Mouse (Mus musculus): ENCODE data around the gene Slc39a11. TPM values are rescaled to one million over a fixed set of nuclear protein-coding genes. Genes with fewer than 3 reads are reported as not detected.

Slc39a11 gene
- polyA plus RNA-seq, 1 experiment from 2014 or later: 17.8 TPM

DNA sequence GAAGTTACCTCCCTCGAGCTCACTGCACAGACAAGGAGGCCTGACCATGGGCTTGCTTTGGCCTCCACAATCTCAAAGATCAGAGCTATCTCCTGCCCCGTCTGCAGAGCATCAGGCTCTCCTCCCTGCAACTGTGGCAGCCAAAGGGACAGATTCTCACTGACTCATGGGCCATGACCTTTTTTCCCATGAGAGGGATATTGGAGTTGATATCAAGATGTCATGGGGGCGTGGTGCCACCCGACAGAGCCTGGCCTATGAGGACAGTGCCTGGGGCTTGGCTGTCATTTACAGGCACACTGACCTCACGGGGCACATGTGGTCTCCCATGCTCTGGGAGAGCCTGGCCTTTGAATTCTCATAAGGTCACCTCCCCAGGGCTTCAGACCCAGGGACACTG is 346.7 kb downstream of the Slc39a11 start:
- 0 out of 2 replicates have a peak, but pooled peaks cover 2% of the 10 kb centered on the region for H3K4me1 ChIP-seq (ENCODE audit: control insufficient read depth, insufficient read depth, low read length)
- no peak for DNase-seq (ENCODE audit: low spot score, missing footprints)
- H3K9ac ChIP-seq (ENCODE audit: low read length): no peak overlapping the region
- no peak overlapping the region for H3K4me3 ChIP-seq (ENCODE audit: low read depth, low read length)
- H3K9me3 ChIP-seq (ENCODE audit: control insufficient read depth, low read length): no peaks in the 10 kb centered on the region
- no peaks in the 10 kb centered on the region for H3K27me3 ChIP-seq (ENCODE audit: control insufficient read depth, insufficient read depth, low read length)
- no peaks in the 10 kb centered on the region for H3K36me3 ChIP-seq (ENCODE audit: control insufficient read depth, insufficient read depth, low read length)
- H3K4me2 ChIP-seq: no peak overlapping the region
- WGBS: 85% methylated on average over 5 of the region's 5 CpGs
- ATAC-seq (ENCODE audit: low FRiP score): no peak
- H3K27ac ChIP-seq (ENCODE audit: low read depth, low read length): no peak overlapping the region

DNA sequence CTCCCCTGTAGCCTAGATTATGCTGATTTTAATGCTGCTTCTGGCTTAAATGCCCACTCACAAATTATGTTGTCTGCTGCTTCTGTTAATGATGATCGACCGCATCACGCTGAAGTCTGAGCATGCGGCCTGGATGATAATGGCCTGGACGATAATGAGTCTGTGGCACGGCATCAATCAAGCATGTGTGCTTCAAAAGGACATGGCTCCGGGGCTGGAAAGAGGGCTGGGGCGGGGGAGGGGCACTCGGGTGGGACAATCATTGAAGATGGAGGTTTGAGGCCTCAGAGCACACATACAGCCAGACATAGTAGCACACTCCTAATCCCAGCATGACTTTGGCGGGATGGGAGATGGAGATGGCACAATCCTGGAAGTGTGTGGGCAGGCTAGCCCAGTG is 350.4 kb downstream of the Slc39a11 start:
- Histone ChIP-seq H3K4me2 (no peak overlapping the region), H3K4me3 (ENCODE audit: low read depth, low read length) (no peak overlapping the region), H3K4me1 (ENCODE audit: control insufficient read depth, insufficient read depth, low read length) (peaks cover 2% of the 10 kb centered on the region; the same call in 1 of the 2 replicates), H3K27me3 (ENCODE audit: control insufficient read depth, insufficient read depth, low read length) (no peaks in the 10 kb centered on the region), H3K9me3 (ENCODE audit: control insufficient read depth, low read length) (no peaks in the 10 kb centered on the region), H3K9ac (ENCODE audit: low read length) (no peak overlapping the region), H3K36me3 (ENCODE audit: control insufficient read depth, insufficient read depth, low read length) (no peaks in the 10 kb centered on the region), H3K27ac (ENCODE audit: low read depth, low read length) (peak overlapping the region; percentile 31; the same call in 1 of the 2 replicates)
- ATAC-seq (ENCODE audit: low FRiP score): 0 out of 2 replicates have a peak, but pooled peaks have one; percentile 8
- WGBS: 80% methylated on average over 10 of the region's 10 CpGs
- DNase-seq (ENCODE audit: low spot score, missing footprints): peak; percentile 82

DNA sequence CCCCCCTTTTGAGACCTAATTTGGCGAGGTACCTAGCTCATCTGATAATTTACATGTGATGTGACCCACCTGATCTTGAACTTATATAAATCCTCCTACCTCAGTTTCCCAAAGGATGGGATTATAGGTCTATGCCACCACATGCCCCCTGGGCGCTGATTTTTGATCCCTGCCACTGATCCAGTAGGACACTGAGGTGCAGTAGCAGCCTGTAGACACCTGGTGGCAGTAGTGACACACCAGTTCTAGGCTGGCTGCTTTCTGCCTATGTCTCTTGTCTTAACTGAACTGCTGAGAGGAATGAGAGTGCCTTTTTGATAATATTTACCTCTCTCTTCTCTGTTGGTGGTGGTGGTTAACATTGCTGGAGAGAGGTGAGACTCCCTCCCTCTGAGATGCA is 352.1 kb downstream of the Slc39a11 start:
- Histone ChIP-seq H3K4me1 (ENCODE audit: control insufficient read depth, insufficient read depth, low read length) (peaks cover 4% of the 10 kb centered on the region; the same call in 1 of the 2 replicates), H3K4me2 (no peak overlapping the region), H3K9me3 (ENCODE audit: control insufficient read depth, low read length) (no peaks in the 10 kb centered on the region), H3K4me3 (ENCODE audit: low read depth, low read length) (no peak overlapping the region), H3K27me3 (ENCODE audit: control insufficient read depth, insufficient read depth, low read length) (no peaks in the 10 kb centered on the region; the same call in 1 of the 2 replicates), H3K9ac (ENCODE audit: low read length) (no peak overlapping the region), H3K27ac (ENCODE audit: low read depth, low read length) (no peak overlapping the region), H3K36me3 (ENCODE audit: control insufficient read depth, insufficient read depth, low read length) (no peaks in the 10 kb centered on the region)
- peak; percentile 97 for DNase-seq (ENCODE audit: low spot score, missing footprints)
- peak; percentile 23 for ATAC-seq (ENCODE audit: low FRiP score)
- WGBS: 13% methylated on average over 2 of the region's 2 CpGs

DNA sequence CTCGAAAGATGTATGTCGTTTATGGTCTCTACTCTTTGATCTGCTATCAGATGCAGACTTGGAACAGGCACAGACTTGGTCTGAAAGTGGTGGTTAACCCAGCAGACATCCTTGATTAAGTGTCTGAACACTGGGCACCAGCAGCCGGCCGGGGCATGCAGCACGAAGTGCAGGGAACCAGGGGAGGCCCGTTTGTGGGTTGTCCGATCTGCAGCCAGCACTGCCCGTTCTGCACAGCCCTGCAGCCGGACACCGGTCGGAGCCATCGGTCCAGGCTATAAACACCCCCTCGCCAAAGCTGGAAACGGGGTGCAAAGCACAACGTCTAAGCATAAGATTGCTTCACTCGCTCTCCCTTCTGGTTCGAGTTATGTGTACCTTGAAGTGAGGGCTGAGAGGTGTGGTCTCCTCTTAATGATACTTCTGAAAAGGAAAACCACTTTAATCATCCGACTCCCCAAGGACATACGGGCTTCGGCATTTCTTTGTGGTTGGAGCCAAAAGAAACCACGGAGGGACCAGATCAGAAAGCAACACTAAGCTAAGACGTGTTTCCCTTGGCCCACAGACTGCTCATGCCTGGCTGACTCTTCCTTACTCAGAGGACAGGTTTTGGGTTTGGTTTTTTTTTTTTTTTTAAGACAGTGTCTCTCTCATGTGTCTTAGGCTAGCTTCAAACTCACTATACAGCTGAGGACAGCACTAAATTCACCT is 352.8 kb downstream of the Slc39a11 start:
- no peak overlapping the region for H3K4me2 ChIP-seq
- no peaks in the 10 kb centered on the region for H3K36me3 ChIP-seq (ENCODE audit: control insufficient read depth, insufficient read depth, low read length)
- no peaks in the 10 kb centered on the region; the same call in 1 of the 2 replicates for H3K27me3 ChIP-seq (ENCODE audit: control insufficient read depth, insufficient read depth, low read length)
- no peak for DNase-seq (ENCODE audit: low spot score, missing footprints)
- H3K4me1 ChIP-seq (ENCODE audit: control insufficient read depth, insufficient read depth, low read length): peaks cover 6% of the 10 kb centered on the region; the same call in 1 of the 2 replicates
- no peaks in the 10 kb centered on the region for H3K9me3 ChIP-seq (ENCODE audit: control insufficient read depth, low read length)
- no peak overlapping the region for H3K4me3 ChIP-seq (ENCODE audit: low read depth, low read length)
- no peak overlapping the region for H3K27ac ChIP-seq (ENCODE audit: low read depth, low read length)
- WGBS: 92% methylated on average over 22 of the region's 22 CpGs
- ATAC-seq (ENCODE audit: low FRiP score): no peak
- H3K9ac ChIP-seq (ENCODE audit: low read length): no peak overlapping the region

DNA sequence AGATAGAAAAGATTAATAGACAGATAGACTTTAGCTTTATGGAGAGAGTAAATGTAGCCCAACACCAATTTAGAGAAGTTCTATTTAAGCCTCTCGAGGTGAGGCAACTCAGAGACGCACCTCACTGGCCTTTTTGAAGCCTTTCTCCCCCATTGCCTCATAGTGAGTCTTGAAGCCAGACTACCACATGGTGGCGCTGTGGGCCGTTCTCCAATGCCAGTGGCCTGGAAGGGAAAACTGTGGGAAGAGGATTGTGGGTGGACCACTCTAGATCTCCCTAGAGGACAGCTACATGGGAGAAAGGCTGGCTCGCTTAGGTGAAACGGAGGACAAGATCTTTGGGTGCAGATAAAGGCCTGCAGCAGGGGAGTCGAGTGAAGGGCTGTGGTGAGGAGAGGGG is 353.7 kb downstream of the Slc39a11 start:
- Histone ChIP-seq H3K4me3 (ENCODE audit: low read depth, low read length) (no peak overlapping the region), H3K27me3 (ENCODE audit: control insufficient read depth, insufficient read depth, low read length) (no peaks in the 10 kb centered on the region; the same call in 1 of the 2 replicates), H3K36me3 (ENCODE audit: control insufficient read depth, insufficient read depth, low read length) (no peaks in the 10 kb centered on the region), H3K4me2 (no peak overlapping the region), H3K9me3 (ENCODE audit: control insufficient read depth, low read length) (no peaks in the 10 kb centered on the region), H3K9ac (ENCODE audit: low read length) (no peak overlapping the region), H3K4me1 (ENCODE audit: control insufficient read depth, insufficient read depth, low read length) (peaks cover 6% of the 10 kb centered on the region; the same call in 1 of the 2 replicates), H3K27ac (ENCODE audit: low read depth, low read length) (no peak overlapping the region)
- DNase-seq (ENCODE audit: low spot score, missing footprints) (peak; percentile 97), ATAC-seq (ENCODE audit: low FRiP score) (no peak)
- WGBS: 33% methylated on average over 7 of the region's 7 CpGs

DNA sequence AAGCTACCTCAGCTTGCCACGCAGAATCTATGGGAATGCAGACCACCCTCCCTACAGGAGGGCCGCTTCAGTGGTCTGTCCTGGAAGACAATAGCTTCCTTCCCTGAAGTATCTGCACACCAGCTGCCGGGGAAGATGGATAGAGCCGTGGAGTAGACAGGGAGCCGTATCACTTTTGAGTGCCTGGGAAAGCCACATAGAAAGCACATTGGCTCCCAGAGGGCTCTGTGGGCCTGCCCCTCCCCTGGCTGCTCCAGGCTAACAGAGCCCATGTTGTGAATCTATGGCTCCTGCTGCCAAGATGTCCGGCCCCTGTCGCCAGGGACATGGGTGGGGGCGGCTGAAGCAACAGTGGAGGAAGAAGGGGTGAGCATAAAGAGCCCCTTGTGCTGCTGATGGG is 355.4 kb downstream of the Slc39a11 start:
- ATAC-seq (ENCODE audit: low FRiP score) (peak; percentile 38; the same call in 1 of the 2 replicates), DNase-seq (ENCODE audit: low spot score, missing footprints) (no peak)
- Histone ChIP-seq H3K36me3 (ENCODE audit: control insufficient read depth, insufficient read depth, low read length) (no peaks in the 10 kb centered on the region), H3K9me3 (ENCODE audit: control insufficient read depth, low read length) (no peaks in the 10 kb centered on the region), H3K4me1 (ENCODE audit: control insufficient read depth, insufficient read depth, low read length) (peaks cover 10% of the 10 kb centered on the region; the same call in 1 of the 2 replicates), H3K9ac (ENCODE audit: low read length) (no peak overlapping the region), H3K27me3 (ENCODE audit: control insufficient read depth, insufficient read depth, low read length) (no peaks in the 10 kb centered on the region; the same call in none of the 2 replicates), H3K27ac (ENCODE audit: low read depth, low read length) (no peak overlapping the region), H3K4me2 (no peak overlapping the region), H3K4me3 (ENCODE audit: low read depth, low read length) (no peak overlapping the region)
- 50% methylated on average over 8 of the region's 8 CpGs for WGBS

DNA sequence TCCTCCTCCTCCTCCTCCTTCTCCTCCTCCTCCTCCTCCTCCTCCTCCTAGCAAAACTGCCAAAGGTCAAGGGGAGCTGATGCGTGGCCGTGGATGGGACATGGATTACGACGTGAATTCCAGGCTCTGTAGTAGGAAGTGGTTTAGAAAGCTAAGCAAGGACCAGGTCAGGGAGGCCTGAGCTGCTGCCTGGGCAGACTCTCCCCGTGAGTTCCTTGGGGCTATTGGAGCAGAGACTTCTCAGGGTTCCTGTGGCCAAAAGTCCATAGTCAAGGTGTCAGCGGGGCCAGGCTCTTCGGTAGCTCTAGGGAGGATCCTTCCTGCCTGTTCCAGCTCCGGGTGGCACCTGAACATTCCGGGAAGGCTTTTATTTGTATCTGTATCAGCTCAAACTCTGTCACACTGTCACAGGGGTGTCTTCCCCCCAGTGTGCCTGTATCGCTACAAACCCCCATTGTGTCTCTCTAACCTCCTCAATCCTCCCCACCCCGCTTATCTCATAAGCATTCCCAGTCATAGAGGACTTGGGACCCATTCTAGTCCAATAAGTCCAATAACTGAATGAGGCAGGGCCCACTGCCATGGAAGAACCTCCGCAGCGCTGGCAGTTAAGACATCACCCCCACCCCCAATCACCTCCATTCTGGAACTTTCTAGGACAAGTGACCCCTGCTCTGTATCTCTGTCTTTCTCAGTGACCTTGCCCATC is 356.8 kb downstream of the Slc39a11 start:
- Histone ChIP-seq H3K4me1 (ENCODE audit: control insufficient read depth, insufficient read depth, low read length) (peaks cover 8% of the 10 kb centered on the region; the same call in 1 of the 2 replicates), H3K27ac (ENCODE audit: low read depth, low read length) (no peak overlapping the region), H3K9me3 (ENCODE audit: control insufficient read depth, low read length) (no peaks in the 10 kb centered on the region), H3K9ac (ENCODE audit: low read length) (no peak overlapping the region), H3K36me3 (ENCODE audit: control insufficient read depth, insufficient read depth, low read length) (no peaks in the 10 kb centered on the region), H3K27me3 (ENCODE audit: control insufficient read depth, insufficient read depth, low read length) (no peaks in the 10 kb centered on the region; the same call in none of the 2 replicates), H3K4me3 (ENCODE audit: low read depth, low read length) (no peak overlapping the region), H3K4me2 (no peak overlapping the region)
- ATAC-seq (ENCODE audit: low FRiP score): no peak
- 81% methylated on average over 13 of the region's 13 CpGs for WGBS
- DNase-seq (ENCODE audit: low spot score, missing footprints): no peak

DNA sequence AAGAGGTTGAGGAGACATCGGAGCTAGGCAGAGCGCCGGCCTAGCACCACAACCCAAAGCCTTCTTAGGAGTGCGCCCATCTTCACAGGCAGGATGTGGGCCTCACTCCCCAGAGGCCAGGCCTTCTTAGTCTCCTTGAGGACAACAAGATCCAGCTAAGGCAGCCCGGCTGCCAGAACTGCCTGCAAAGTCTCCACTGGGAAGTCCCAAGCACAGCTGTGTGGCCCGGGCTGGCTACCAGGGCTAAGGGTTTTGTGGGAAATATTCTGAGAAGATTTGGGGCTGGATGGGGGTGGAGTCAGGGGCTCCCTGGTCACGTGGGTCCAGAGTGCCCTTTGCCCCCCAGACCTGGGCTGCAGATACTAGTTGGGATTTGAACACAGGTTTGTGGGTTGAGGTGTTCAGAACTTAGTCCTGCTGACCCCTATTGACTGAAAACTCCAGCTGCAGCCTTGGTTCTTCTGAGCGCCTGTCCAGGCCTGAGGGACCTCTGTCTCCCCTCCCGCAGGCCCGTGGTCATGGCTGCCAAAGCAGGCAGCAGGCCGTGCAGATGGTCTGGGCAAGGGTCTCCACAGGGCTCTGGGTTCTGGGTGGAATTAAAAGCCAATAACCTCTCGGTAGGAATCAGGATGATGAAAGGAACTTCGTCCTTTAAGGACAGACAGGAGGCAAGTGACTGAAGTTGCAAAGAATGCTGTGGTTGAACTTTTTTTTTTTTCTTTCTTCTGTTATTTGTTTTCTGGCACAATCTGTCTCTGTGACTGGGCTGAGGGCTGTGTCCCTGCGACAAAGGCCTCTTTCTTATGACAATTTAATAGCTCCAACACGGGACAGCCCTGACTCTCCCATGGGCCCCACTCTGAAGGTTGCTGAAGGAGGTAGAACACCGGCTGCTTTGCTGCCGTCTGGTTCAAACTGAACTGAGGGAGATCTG is 357.8 kb downstream of the Slc39a11 start:
- Histone ChIP-seq H3K9me3 (ENCODE audit: control insufficient read depth, low read length) (no peaks in the 10 kb centered on the region), H3K36me3 (ENCODE audit: control insufficient read depth, insufficient read depth, low read length) (no peaks in the 10 kb centered on the region), H3K27me3 (ENCODE audit: control insufficient read depth, insufficient read depth, low read length) (no peaks in the 10 kb centered on the region; the same call in none of the 2 replicates), H3K9ac (ENCODE audit: low read length) (no peak overlapping the region), H3K4me1 (ENCODE audit: control insufficient read depth, insufficient read depth, low read length) (peaks cover 8% of the 10 kb centered on the region; the same call in 1 of the 2 replicates), H3K4me2 (no peak overlapping the region), H3K27ac (ENCODE audit: low read depth, low read length) (no peak overlapping the region), H3K4me3 (ENCODE audit: low read depth, low read length) (no peak overlapping the region)
- peak; percentile 28; the same call in 1 of the 2 replicates for ATAC-seq (ENCODE audit: low FRiP score)
- WGBS: 56% methylated on average over 17 of the region's 17 CpGs
- peak; percentile 88 for DNase-seq (ENCODE audit: low spot score, missing footprints)

All from midbrain, embryonic 11.5 days (tissue).